Mouse (Mus musculus) activated CD4-positive, CD25-positive, alpha-beta regulatory T cell, adult 4 months (primary cell): Measurements from ENCODE around the gene AC141477.1. TPM values are rescaled to one million over a fixed set of nuclear protein-coding genes. Genes with fewer than 3 reads are reported as not detected.

Experiments
- ATAC-seq: one replicate; pipeline ENCODE4 v1.8.0; 2017
- polyA plus RNA-seq, 2 experiments: library from polyadenylated mRNA; unstranded; fragments of 100-300 nt; shearing (Covaris generic); gene quantifications; one replicate each; pipeline ENCODE4 v1.2.1; 2017

The AC141477.1 gene
- polyA plus RNA-seq, result 1 to 10 TPM in 1 of 2 experiments, not detected in 1; 3.0 TPM

DNA sequence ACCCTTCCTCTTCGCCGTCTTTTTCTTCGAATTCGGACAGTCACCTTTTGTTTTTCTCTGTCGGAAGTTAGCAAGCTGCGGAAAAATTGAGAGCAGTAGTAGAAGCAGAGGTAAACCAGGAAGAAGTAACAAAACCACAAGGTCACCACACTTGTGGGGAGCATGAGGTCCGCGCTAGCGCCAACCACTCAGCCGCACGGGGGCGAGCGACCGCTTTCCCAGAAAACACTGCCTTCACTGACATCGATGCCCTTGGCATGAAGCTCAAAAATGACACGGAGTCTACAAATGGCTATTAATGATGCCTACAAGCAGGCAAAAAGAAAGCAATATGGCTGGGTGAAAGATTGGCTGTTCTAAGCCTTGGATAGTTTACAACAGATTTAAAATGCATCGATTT lies at the start of gene AC141477.1:
TSS of gene AC141477.1 (minus strand) at position 164 of the 400 bp plus-strand sequence.
- no peak for ATAC-seq

DNA sequence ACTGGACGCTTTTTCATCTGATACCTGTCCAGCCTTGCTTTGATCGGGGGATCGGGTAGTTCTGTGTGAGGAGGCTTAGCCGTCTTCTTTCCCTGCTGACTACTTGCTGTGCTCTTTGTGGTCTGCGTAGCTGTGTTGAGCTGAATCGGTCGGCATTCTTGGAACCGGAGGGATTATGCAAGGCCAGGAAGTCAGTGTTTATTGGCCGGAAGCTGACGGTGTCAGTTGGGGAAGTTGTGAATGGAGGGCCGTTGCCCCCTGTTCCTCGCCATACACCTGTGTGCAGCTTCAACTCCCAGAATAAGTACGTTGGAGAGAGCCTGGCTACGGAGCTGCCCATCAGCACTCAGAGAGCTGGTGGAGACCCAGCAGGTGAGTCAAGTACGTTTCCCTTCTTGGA lies 49.0 kb upstream of the AC141477.1 start:
- ATAC-seq, result no peak

DNA sequence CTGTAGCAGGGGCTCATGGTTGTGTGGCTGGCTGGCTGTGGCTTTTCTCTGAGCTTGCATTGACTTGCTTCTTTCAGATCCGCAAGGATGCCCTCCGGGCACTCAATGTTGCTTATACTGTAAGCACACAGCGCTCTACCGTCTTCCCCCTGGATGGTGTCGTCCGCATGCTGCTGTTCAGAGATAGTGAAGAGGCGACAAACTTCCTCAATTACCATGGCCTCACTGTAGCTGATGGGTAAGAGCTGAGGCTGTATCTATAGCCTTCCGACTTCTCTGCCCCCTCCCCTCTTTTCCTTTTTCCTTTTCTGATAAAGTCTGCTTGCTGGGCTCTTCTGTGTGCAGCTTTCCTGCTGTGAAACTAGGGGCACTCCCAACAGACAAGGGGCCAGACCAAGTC lies 48.0 kb upstream of the AC141477.1 start:
- no peak for ATAC-seq

DNA sequence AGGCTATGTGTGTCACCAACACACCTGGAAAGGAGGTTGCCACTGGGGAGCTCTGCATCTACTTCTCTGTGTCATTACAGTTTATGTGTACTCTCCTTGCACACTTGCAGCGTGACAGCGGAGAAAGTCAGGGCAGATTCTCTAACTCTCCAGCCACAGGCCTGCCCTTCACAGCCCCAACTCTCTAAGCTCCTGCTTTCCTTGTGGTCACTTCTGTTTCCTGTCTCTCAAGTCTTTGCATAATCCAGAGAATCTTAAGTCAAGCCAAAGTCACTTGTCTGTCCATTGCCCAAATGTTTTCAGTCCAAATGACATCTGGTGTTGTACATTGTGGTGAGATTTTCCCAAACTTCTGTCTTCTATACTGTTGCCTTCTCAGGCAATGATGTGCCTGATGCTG lies 46.1 kb upstream of the AC141477.1 start:
- ATAC-seq, result no peak

DNA sequence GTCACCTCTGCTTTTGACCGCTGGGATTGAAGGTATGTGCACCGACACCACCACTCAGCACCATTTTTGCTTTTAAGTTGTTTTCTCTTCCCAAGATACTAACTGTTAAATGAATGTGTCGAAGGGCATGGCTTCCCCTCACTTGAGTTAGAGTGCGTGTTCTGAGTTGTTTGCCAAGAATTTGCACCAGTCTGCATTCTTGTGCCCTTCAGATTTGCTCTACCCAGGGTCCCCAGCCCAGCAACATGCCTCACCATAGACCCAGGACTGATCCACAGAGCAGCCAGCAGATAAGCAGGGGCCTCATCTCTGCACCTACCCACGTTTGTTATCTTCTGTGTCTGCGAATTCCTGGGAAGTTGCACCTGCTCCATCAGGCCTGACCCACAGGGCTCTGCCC lies 41.2 kb upstream of the AC141477.1 start:
- ATAC-seq, result no peak

DNA sequence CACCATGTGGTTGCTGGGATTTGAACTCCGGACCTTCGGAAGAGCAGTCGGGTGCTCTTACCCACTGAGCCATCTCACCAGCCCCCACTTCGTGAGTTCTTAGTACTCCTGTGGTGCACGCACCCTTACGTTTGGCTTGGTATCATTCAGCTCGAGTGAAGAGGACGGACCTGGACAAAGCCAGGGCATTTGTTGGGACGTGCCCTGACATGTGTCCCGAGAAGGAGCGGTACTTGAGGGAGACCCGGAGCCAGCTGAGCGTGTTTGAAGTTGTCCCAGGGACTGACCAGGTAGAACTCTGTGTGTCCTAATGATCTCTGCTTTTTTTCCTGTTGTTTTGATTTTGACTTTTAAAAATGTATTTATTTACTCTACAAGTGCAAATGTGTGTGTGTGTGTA lies 40.6 kb upstream of the AC141477.1 start:
- no peak for ATAC-seq

DNA sequence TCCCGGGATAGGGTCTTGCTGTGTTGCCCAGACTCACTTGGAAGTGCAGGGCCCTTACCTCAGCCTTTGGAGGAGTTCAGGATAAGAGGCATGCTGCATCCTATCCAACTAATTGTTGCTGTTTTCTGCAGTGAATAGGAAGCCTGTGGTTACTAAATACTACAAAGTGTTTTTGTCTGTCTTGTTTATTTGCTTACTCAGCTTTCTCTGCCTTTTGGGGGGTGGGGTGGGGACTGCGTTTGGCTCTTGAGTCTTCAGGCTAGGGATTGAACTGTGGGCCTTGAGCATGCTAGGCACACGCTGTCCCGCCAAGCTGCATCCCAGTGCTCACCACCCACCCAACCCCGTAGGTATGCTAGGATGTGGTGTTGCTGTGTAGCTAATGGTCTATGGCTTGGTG lies 33.5 kb upstream of the AC141477.1 start:
- ATAC-seq, result no peak

DNA sequence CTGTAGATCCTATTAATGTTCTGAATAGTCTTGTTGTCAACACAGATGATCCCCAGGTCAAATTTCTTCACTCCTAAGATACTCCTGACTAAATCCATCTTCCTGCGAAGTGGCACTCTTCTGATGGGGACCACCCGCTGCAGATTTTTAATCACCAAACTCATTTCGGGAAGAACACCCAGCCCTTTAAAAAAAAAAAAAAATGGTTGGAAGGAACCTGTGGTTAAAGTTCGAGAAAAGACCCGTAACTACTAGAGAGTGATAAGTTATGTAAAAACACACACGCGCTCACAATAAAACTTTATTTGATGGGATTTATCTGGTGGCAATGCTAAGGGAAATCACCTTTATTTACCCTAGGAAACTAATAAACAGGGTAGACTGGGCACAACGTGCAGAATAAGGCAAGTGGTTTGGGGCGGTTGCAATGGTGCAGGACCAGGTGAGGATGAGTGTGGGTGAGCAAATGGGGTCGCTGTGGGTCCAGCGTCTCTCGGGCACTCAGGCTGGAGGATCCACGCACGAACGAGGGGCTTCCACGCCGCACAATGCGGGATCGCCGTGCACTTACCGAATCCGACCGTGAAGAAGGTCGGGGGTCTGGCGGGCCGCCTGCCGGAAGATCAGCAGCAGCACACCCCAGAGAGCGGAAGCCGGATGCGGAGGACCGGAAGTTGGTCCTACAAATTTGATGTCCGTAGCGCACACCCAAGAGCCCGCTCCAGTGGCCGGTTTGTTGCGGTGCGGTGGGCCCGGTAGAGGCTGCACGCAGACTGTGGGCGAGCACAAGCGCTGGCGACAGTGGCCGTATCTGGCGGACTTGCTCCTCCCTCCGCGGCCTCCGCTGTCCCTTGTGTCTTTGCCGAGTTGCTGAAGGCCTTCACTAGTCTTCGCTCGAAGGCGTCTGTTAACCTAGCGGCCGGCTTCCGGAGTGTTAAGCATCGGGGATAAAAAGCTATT lies 28.2 kb upstream of the AC141477.1 start, which contains the start of the genes Mcm3ap and Ybey:
TSS of gene Mcm3ap (plus strand) at position 725 of the 960 bp plus-strand sequence.
TSS of gene Ybey (minus strand) at position 912 of the 960 bp plus-strand sequence.
- peak; percentile 92 for ATAC-seq

DNA sequence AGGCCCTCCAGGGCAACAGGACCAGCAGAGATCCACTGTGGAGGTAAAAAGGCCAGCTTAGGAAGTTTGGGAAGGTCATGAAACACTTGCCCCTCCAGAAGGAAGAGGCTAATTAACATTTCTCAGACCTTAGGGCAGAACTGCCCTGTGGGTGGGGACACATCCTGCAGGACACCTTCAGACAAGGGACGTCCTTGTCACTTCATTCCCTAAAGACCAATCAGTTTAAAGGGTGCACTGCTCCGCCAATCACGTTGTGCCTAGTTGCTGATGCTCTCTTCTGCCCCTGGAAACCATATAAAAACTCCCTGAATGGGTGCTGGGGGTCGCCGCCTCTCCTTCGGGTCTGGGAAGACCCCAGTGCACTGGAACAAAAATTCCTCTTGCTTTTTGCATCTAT lies 22.5 kb upstream of the AC141477.1 start:
- no peak for ATAC-seq

DNA sequence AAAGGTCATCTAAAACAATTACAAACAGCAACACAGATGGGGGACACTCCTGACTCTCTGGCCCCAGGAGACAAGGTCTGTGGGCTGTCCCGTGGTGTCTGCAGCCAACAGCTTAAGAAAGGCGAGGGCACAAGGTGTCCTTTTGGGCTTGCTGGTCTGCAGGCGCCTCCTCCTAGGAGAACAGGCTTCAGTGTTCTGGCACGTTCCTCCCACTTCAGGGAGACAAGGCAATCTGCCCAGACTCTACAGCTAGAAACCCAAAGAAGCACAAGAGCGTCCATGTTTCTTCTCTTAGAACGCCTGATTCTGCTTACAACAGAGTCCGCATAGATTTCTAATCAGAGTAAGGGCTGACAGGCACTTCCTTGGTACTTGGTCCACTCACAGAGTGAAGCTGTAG lies 22.1 kb upstream of the AC141477.1 start:
- no peak for ATAC-seq

DNA sequence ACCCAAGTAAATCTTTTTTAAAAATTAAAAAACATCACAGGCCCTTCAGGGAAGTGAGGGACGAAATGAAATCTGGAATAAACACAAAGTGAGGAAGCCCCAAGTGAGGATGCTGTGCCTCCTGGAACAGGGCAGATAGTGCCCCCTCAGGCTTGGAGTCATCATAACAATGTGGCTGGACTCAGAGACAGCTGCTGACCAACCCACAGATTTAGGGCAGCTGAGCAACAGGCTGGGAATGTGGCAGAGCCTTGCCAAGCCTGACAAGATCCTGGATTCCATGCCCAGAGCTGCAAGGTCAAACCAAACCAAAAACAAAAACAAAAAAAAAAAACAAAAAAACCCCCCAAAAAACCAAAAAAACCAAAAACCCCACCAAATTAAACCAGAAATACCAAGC lies 21.0 kb upstream of the AC141477.1 start:
- ATAC-seq, result no peak

DNA sequence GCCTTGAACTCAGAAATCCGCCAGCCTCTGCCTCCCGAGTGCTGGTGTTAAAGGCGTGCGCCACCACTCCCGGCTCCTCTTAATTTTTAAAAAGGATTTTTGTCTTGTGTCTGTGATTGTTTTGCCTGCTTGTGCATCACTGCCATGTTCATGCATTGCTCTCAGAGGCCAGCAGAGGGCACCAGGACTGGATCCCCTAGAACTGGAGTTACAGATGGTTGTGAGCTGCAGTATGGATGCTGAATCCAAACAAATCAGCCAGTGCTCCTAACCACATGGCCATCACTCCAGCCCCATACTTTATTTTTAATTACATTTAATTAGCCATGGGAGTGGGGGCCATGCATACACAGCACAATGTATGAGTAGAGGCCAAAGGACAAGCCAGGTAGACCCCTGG lies 15.0 kb upstream of the AC141477.1 start:
- peak; percentile 43 for ATAC-seq

DNA sequence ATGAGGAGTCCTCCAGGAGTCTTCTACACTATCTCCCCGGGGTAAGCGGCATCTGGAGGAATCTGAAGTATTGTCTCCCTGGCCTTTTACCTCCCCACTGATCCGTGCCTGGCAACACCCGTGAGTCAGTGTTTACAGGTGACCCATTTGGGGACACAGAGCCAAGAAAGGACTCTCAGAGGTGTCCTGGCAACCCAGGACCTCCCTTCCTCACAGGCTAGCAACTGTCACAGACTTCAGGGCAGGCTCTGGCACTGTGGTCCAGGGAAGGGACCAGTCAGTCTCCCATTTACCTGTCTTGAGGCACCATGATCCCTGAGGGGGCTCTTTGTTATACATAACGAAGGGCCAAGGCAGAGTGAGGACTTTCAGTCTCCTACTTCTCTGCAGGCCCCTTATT lies 8.6 kb upstream of the AC141477.1 start, which contains the start of gene 2610028H24Rik:
TSS of gene 2610028H24Rik (plus strand) at position 231 of the 400 bp plus-strand sequence.
- no peak for ATAC-seq

DNA sequence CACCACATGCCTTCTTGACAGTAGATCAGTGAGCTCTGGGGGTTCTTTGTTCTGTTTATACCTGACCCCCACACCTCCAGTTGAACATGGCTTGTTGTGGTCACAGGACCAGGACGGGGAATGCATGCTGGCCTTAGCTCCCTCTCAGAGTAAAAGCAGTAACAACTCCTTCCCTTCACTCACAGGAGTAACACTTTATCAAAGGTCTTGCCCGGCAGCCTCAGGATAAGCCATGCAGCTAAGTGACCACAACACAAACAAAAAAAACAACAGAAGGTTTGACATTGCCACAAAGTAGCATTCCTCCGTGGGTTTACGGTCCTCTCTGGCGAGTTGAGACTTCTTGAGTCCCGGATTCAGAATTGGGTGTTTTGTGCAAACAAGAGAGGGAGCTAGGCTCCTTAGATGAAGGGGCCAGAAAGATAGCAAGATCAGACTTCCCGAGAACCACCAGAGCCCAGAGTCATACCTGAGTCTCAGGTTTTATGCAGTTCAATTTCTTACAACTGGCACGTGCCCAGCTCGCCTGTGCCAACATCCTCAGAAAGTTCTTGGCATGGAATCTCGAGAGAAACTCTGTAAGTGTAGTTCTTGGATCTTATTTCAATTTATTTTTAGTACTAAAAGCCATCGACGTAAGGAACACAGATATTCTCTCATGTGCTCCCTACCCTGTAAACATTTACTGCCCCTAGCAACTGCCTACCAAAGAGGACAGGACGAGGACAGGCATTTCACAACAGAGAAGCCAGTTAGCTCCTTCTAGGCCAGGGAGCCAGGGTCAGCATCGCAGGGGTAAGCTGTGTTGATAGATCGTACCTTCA lies 7.4 kb upstream of the AC141477.1 start:
- ATAC-seq, result no peak

DNA sequence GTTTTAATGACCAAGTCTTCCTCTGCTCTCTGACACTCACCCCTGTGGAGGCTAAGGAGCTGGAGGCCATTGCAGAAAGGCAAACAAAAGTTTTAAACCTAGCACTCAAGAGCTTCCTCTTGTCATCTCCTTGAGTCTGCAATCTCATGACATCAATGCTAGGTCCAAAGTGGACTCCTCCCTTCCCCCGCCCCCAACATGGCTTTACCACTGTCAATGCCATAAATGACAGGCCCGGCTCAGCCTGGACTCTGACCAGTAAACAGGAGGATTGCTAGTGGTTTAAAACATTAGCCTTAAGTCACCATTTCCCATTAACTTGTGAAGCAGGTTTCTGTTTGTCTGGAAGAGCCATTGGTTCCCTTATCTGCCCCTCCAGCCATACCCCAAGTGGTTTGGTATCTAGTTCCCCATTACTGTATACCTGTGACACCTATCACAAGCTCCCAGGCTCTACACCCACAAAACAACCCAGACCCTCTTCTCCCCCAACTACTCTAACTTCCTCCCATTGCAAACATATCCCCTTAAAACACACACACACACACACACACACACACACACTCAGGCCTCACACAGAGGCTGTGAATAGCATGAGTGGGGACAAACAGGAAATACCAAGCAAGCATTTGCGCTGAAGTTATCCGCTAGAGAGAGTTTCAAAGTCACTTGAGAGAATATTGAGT lies 5.9 kb upstream of the AC141477.1 start:
- no peak for ATAC-seq

DNA sequence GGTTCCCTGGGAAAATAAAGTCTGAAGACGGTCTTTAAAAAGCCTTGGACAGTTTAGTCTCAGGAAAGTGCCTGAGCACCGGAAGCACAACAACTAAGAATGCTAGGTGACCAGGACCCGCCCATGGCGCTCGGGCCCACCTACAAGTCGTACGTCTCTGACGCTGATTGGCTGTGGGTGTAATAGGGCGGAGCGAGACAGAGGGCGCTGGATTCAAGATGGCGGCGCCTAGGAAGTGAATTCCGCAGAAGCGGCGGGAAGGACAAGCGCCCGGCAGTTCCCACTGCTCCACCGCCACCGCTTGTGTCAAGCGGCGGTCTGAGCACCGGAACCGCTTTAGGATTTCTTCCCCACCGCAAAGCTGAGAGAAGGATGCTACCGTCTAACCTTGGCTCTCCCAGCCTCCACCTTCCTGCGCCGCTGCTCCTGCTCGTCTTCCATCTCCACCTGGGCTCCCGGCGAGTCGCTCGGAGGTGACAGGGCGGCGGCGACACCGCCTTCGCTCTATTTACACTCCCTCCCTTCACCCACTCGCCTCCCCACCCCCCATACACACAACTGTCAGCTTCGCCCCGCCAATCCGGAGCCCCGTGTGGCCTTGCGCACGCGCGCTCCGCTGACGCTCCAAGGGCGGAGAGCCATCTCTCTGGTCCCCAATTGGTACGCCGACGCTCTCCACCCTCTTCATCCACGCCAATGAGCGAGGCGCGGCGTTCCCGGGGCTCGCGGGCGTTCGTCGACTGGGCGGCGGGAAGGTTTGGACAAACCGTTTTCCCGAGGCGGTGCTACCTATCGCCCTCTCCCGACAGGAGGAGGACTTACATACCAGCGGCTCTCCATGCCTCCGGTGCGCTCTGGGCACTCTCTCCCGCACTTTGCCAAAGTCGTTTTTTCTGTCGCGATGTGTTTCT lies 2.2 kb upstream of the AC141477.1 start, which contains the start of gene Pcnt:
TSS of gene Pcnt (minus strand) at position 609 of the 911 bp plus-strand sequence.
- ATAC-seq, result peak; percentile 94

DNA sequence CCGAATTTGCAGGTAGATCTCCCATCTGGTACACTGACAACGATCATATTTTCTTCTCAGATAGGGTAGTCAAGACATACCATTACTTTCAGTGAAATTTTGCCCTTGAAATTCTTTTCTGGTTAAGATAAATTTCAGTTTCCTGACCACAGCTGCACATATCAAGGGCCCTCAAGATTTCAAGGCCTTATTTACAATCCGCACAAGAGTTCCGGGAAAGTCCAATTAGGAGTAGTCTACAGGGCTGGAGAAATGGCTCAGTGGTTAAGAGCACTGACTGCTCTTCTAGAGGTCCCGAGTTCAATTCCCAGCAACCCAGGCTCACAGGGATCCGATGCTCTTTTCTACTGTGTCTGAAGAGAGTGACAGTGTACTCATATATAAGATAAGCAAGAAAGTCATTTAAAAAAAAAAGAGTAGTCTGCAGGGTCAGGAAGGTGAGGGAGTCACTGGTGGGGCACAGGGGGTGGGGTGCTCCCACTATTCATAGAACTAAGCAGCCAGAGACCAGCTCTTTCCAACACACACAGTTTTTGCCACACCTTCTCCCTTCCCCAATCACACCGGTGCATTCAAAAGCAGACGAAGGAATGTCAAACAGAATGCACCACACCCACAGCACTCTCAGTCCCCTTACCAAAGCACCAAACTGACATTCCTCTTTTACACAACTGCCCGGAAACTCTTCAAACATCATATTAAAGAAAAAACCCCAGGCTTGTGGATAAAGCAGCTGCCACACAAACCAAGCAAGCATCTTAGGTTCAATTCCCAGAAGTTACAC lies 945 bp downstream of the AC141477.1 start:
- no peak for ATAC-seq

DNA sequence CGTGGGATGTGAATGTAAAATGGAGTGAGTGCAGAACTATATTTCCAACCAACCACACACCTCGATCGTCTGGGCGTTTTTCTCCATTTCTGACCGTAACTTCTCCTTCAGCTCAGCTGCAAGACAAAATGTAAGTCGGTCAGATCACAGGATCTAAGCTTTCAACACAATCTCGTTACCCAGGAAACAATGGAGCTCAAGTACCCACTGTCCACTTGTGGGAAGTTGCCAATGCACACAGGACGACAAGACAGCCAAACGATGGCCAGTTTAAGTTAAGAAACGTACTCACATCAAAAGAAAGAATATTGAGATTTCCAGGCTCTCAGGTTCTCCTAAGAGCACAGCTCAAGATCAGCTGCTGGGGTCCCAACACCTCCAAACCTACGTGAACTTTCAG lies 6.3 kb downstream of the AC141477.1 start:
- no peak for ATAC-seq

DNA sequence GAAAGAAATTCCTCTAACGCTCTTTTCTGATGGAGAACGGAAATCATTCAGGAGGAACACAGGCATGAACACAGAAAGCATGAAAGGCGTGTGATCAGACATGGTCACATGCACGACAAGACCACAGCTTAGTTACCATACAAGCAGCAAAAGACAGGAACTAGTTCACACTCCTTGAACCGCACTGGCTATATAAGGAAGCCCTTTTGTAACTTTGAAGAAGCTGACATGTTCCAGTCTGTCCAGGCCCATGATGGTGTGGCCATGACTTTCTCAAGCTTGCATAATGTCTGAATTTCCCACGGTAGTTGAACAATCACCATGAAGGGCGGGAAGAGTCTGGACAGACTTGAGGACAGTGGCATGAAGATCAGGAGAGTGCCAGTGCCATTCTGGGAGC lies 14.6 kb downstream of the AC141477.1 start:
- ATAC-seq, result no peak

DNA sequence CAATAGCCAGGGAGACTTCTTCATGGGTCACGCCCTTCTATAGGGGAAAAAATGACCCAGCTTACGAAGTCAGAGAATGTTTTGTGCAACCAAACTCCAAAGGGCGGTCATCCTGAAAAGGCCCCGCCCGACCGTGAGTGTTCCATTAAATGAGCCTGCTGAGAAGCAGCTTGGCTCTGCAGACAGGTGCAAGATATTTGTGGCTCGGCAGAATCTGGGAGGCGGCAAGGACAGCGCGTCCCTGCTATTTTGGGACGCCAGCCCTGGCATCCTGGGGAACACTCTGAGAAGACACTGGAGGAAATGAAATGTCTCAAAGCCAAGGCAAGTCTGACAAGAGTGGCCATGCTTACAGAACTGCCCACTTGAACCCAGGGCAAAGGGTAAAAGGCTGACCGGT lies 23.4 kb downstream of the AC141477.1 start:
- ATAC-seq, result no peak

DNA sequence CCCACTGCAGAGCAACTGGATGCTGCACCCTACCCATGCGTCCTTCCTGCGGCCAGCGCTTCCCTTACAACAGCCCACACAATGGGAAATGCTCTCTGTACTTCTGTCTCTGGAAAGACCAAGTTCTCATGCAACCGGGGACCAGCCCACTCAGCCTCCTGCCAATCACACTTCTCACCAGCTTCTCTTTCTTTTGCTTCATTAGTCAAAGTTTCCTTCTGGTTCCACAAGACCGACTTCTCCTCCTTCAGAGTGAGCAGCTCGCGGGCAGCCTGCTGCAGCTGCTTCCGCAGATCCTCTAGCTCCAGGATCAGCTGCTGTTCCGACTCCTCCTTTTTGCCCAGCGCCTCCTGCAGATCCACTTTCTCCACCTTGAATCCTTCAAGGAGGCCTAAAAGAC lies 31.7 kb downstream of the AC141477.1 start:
- ATAC-seq, result no peak
